Mouse (Mus musculus): Measurements from ENCODE around the gene Nisch. TPM values are rescaled to one million over a fixed set of nuclear protein-coding genes. Genes with fewer than 3 reads are reported as not detected.

Gene Nisch
- polyA plus RNA-seq (2017; shearing (Covaris generic)) = 247 TPM

DNA sequence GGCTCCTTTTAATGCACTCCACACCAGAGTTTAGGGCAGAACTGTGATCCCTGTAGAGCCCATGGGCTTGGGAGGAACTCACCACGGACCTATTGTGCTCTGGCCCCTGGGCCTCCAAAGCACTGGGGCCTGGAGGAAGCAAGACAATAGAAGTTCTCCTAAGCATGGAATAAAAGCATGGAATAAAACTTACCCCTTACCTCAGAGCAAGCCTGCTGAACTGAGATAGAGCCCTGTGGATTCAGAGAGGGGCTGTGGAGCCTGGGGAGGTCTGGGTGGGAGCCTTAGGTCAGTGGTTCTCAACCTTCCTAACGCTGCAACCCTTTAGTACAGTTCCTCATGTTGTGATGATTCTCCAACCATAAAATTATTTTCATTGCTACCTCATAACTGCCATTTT is at the start of gene Nisch:
Gene Nisch (minus strand): TSS at position 101 of the 400 bp plus-strand sequence.

DNA sequence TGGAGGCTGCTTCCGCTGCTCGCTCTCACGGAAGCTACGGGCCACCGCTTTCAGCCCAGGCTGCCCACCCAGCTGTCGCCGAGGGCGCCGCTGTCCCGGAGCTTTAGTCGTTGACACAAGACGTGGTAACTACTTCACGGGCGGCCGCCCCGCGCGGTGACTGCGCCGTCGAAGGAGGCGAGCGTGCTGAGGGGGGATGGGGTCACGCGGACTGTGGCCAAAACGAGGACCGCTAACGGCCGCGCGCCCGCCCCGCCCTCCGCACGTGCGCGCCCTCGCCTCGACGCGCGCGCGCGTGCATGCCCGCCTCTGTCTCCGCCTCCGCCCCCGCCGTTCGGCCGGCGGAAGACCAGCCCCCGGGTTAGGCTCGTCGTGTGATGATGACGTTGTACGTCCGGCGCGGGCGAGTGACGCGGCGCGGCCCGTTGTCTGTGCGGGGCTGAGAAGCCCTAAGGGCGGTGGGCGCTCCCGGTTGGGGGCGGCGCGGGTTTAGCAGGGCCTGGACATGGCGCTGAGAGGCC is 34.4 kb upstream of the Nisch start, which contains the start of the genes Phf7 and Bap1:
Gene Phf7 (minus strand): TSS at position 234 of the 521 bp plus-strand sequence.
Gene Bap1 (plus strand): TSS at position 367 of the 521 bp plus-strand sequence.

DNA sequence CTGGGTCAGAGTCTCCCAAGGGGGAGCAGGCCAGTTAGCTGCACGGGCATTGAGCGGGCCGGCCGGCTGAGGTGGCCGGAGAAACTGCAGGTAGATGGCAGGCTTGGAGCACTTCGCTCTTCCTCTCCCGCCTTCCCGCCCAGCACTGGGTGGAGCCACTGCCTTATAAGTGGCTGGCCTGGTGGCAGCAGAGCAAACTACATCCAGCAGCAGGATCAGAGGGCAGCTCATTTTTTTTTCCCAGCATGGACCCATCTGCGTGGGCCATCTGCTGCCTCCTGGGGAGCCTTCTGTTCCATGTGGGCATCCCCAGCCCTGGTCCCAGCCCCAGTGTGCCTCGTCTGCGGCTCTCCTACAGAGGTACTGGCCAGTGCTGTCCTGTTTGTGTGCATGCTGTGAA is 920 bp upstream of the Nisch start, which contains the start of gene Sema3g:
Gene Sema3g (plus strand): TSS at position 195 of the 400 bp plus-strand sequence.

DNA sequence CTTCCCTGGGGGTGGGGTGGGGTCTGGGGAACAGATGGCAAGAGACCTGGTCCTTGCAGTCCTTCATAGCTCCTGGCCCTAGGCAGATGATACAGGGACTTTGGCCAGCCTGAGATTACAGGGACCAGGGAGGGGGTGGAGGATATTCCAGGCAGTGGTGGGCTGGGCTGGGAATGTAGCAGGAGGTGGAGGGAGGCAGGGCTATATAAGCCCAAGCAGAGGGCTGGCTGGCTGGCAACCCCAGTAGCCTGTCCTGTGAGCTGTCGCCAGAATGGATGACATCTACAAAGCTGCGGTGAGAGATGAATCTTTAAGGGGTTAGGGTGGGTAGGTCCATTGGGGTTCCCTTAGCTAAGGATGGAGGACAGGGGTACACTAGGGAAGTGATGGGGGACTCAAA is 8.7 kb downstream of the Nisch start, which contains the start of gene Tnnc1:
Gene Tnnc1 (plus strand): TSS at position 229 of the 400 bp plus-strand sequence.

DNA sequence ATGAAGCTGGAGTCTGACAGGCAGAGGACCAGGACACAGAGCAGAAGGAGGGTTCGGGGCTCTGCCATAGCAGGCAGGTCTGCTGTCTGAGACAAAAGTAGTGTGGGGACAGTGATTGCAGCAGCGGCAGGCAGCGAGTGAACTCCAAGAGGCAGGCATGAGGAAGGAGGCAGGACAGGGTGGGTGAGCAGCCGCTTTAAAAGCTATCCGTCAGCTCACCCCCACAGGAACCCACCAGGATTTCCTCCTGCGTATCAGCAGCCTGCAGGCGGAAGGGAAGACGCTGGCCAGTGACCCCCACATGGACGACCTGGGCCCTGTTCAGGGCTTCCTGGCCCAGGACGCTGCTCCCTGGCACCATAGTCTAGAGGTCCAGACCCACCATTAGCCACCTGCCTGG is 48.3 kb downstream of the Nisch start, which contains the start of gene Stab1:
Gene Stab1 (minus strand): TSS at position 217 of the 400 bp plus-strand sequence.

DNA sequence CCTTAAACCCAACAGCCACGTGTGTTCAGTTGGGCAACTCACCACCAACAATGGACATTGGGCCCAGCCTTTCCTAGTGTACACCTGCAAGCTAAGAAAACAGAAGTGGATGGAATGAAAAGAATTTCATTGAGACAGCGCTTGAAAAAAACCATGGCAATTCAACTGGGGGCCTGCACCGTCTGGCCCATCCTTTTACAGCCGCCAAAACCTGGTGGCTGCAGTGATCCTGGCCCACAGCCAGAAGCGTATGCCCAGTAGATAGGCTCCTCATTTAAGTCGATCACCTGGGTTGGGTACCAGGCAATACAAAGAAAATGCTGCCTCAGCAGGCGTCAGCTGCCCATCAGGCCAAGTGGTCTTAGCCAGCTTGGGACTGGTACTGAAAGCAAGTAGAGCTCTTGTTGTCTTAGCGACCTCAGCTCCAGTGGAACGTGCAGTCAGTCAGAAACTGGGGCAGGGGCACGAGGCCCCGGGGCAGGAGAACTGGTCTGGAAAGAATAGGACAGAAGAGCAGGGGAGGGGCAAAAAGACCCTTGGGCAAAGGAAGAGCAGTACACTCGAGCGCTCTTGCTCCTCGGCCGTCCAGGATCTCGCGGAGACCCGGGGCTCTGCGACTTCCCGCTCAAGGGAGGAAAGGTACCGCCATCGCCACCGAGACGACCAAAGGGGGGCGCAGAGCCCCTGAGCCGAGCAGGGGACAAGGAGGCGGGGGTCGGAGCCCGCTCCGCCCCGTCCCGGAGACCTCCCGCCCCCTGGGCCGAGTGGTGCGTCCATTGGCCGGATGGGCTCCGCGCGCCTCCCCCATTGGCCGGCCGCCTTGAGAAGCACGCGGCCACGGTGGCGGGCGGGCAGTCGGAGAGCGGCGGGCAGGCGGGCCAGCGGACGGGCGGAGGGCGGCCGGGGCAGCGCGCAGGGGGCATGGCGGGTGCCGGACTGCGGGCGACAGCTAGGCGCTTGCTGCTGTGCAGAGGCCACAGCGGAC is 86.2 kb downstream of the Nisch start, which contains the start of gene Nt5dc2:
Gene Nt5dc2 (plus strand): TSS at position 818 of the 985 bp plus-strand sequence.

DNA sequence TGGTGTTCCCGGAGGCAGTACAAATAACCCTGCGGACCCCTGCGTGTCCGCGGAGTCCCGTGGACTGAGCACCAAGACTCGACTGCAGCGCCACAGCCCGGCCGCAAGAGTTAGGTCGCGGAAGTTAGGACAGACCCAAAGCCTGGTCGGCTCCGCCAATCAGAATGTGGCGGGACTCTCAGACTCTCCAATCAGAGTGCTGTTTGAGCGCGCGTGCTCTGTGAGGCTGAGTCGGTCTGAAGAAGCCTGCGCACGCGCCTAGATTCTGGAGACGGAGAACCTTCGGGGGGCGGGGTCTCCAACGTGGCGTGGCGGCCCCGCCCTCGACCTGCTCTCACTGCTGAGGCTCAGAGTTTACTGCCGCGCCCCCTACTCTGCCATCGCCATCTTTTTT is 87.9 kb downstream of the Nisch start, which contains the start of gene Smim4:
Gene Smim4 (minus strand): TSS at position 131 of the 394 bp plus-strand sequence.

Other genes starting within 250 kb of the Nisch start
- gene Glt8d1, start 215.5 kb downstream of the Nisch start, polyA plus RNA-seq (2017; shearing (Covaris generic)) = 11.6 TPM
- gene Spcs1, start 215.3 kb downstream of the Nisch start, polyA plus RNA-seq (2017; shearing (Covaris generic)) = 281 TPM
- gene Pbrm1, start 197.8 kb downstream of the Nisch start, polyA plus RNA-seq (2017; shearing (Covaris generic)) = 156 TPM
- 93.8 TPM for gene Gnl3, start 197.8 kb downstream of the Nisch start, polyA plus RNA-seq (2017; shearing (Covaris generic))
- gene Smim4, start 88.0 kb downstream of the Nisch start, polyA plus RNA-seq (2017; shearing (Covaris generic)) = 80.7 TPM
- 1.3 TPM for gene Nt5dc2, start 85.9 kb downstream of the Nisch start, polyA plus RNA-seq (2017; shearing (Covaris generic))
- 1.3 TPM for gene Stab1, start 48.3 kb downstream of the Nisch start, polyA plus RNA-seq (2017; shearing (Covaris generic))
- gene Tnnc1, start 8.6 kb downstream of the Nisch start, polyA plus RNA-seq (2017; shearing (Covaris generic)) = not detected
- gene Sema3g, start 914 bp upstream of the Nisch start, polyA plus RNA-seq (2017; shearing (Covaris generic)) = not detected
- gene Phf7, start 34.4 kb upstream of the Nisch start, polyA plus RNA-seq (2017; shearing (Covaris generic)) = 18.3 TPM
- gene Bap1, start 34.5 kb upstream of the Nisch start, polyA plus RNA-seq (2017; shearing (Covaris generic)) = 91.6 TPM
- gene Dnah1, start 107.0 kb upstream of the Nisch start, polyA plus RNA-seq (2017; shearing (Covaris generic)) = 0.02 TPM
- 59.0 TPM for gene Capn7, start 119.7 kb upstream of the Nisch start, polyA plus RNA-seq (2017; shearing (Covaris generic))
- 78.9 TPM for gene Sh3bp5, start 219.1 kb upstream of the Nisch start, polyA plus RNA-seq (2017; shearing (Covaris generic))

Measured in CD4-positive, CD25-positive, alpha-beta regulatory T cell (primary cell).